Comparison of ENCODE assay signal across 8 mouse cellular contexts in genomic region chr3:67583846-67584186, GRCm38 (mm10). TPM values are rescaled to one million over a fixed set of nuclear protein-coding genes. Genes with fewer than 3 reads are reported as not detected.
A peak's percentile ranks its signal among the peaks of the same experiment; 100 is the strongest.
DNase-seq lines count a peak whose midpoint lies in the region; ATAC-seq lines count a peak whose summit lies in the region.

No protein-coding gene starts in this region.

- peaks cover 11% of the 10 kb centered on the region for H3K36me3 ChIP-seq in neural tube, embryonic 12.5 days
- peaks cover 14% of the 10 kb centered on the region for H3K36me3 ChIP-seq in intestine, embryonic 14.5 days (ENCODE audit: control insufficient read depth, insufficient read depth, low read length)
- H3K36me3 ChIP-seq in liver, embryonic 13.5 days = peaks cover 11% of the 10 kb centered on the region

- no peak for ATAC-seq in neural tube, embryonic 12.5 days (ENCODE audit: low FRiP score, low read depth)
- no peak for ATAC-seq in intestine, embryonic 14.5 days (replicated peaks; ENCODE audit: low FRiP score, low TSS enrichment, low read depth)
- no peak for ATAC-seq in liver, embryonic 13.5 days (ENCODE audit: low read depth)

- no peaks in the 10 kb centered on the region for H3K27me3 ChIP-seq in neural tube, embryonic 12.5 days (replicated peaks)
- no peaks in the 10 kb centered on the region for H3K27me3 ChIP-seq in intestine, embryonic 14.5 days (replicated peaks; ENCODE audit: control insufficient read depth, insufficient read depth, low read length)
- no peaks in the 10 kb centered on the region for H3K27me3 ChIP-seq in liver, embryonic 13.5 days

- H3K4me1 ChIP-seq in neural tube, embryonic 12.5 days = peaks cover 9% of the 10 kb centered on the region
- 0 out of 2 replicates have a peak, but pooled peaks cover 7% of the 10 kb centered on the region for H3K4me1 ChIP-seq in intestine, embryonic 14.5 days (replicated peaks; ENCODE audit: control insufficient read depth, insufficient read depth, low read length)
- H3K4me1 ChIP-seq in liver, embryonic 13.5 days (replicated peaks) = peaks cover 24% of the 10 kb centered on the region

- H3K27ac ChIP-seq in neural tube, embryonic 12.5 days = no peak overlapping the region
- H3K27ac ChIP-seq in intestine, embryonic 14.5 days (ENCODE audit: low read depth) = no peak overlapping the region
- H3K27ac ChIP-seq in liver, embryonic 13.5 days = no peak overlapping the region

- intact Hi-C loops in left cerebral cortex, postnatal 36 days (cut with DNase I) = no loop called here

- 88% methylated on average over 6 of the region's 6 CpGs for WGBS in neural tube, embryonic 12.5 days
- 78% methylated on average over 6 of the region's 6 CpGs for WGBS in intestine, embryonic 14.5 days
- WGBS in liver, embryonic 13.5 days (ENCODE audit: insufficient replicate concordance) = 73% methylated on average over 6 of the region's 6 CpGs

- H3K9ac ChIP-seq in neural tube, embryonic 12.5 days = no peak overlapping the region
- peak overlapping the region; percentile 68; the same call in 1 of the 2 replicates for H3K9ac ChIP-seq in intestine, embryonic 14.5 days (ENCODE audit: low read length)
- no peak overlapping the region for H3K9ac ChIP-seq in liver, embryonic 13.5 days

- H3K4me2 ChIP-seq in neural tube, embryonic 12.5 days (replicated peaks) = peak overlapping the region; percentile 86
- H3K4me2 ChIP-seq in intestine, embryonic 14.5 days (ENCODE audit: low read length) = peak overlapping the region; percentile 90
- peak overlapping the region; percentile 95 for H3K4me2 ChIP-seq in liver, embryonic 13.5 days

- H3K9me3 ChIP-seq in neural tube, embryonic 12.5 days = no peaks in the 10 kb centered on the region
- H3K9me3 ChIP-seq in intestine, embryonic 14.5 days (ENCODE audit: control insufficient read depth, low read length) = no peaks in the 10 kb centered on the region
- H3K9me3 ChIP-seq in liver, embryonic 13.5 days (replicated peaks) = no peaks in the 10 kb centered on the region

- no peak for DNase-seq in neural tube, embryonic 10.5 days (ENCODE audit: extremely low spot score, low spot score)
- no peak for DNase-seq in intestine, embryonic 14.5 days (ENCODE audit: low spot score)
- DNase-seq in liver, embryonic 13.5 days = no peak
- DNase-seq in ovary, postnatal 10 days (ENCODE audit: low spot score) = no peak
- DNase-seq in left cerebral cortex, postnatal 36 days (ENCODE audit: low spot score in 2 of 2) = no peak
- DNase-seq in ovary, adult 18-20 months (ENCODE audit: low spot score) = no peak
- no peak for DNase-seq in gastrocnemius, adult 8-10 months (ENCODE audit: low spot score in 2 of 2)

- no peak overlapping the region for H3K4me3 ChIP-seq in neural tube, embryonic 12.5 days
- H3K4me3 ChIP-seq in intestine, embryonic 14.5 days (ENCODE audit: low read depth, low read length) = peak overlapping the region; percentile 96; the same call in 1 of the 2 replicates
- H3K4me3 ChIP-seq in liver, embryonic 13.5 days (replicated peaks) = peak overlapping the region; percentile 87

RNA-seq across cellular contexts. Expression of gene Mfsd1, which starts 1.3 kb away (rescaled TPM):
- 53.5 and 53.9 TPM in 2 replicates for polyA plus RNA-seq in neural tube, embryonic 12.5 days (2016; fragmentation: Nextera tagmentation; extraction: Ambion mirVana)
- polyA plus RNA-seq in intestine, embryonic 14.5 days (2014; fragmentation: Nextera tagmentation; extraction: Ambion mirVana) = 49.0 and 55.3 TPM in 2 replicates
- 26.4 and 32.7 TPM in 2 replicates for polyA plus RNA-seq in liver, embryonic 13.5 days (2015; fragmentation: Nextera tagmentation; extraction: Ambion mirVana)
- 10 to 100 TPM; 32.5 to 37.4 TPM for total RNA-seq in left cerebral cortex, postnatal 36 days (2021)
- total RNA-seq in gastrocnemius, adult 8-10 months (2022) = 10 to 100 TPM; 19.8 to 30.5 (median 25.2) TPM
